Mouse (Mus musculus): Measurements from ENCODE around the gene Rgs14.

GRCm38 (mm10) chr13:55407341-55407740, 37.8 kb downstream of the Rgs14 start:
- TF ChIP-seq HCFC1 (IDR thresholded peaks at IDR 0.05; ENCODE audit: borderline replicate concordance, insufficient read depth, low read length) (no peak), ZNF384 (IDR thresholded peaks at IDR 0.05; ENCODE audit: low read depth, low read length) (no peak)
